Mouse (Mus musculus) lung, embryonic 16.5 days (tissue): ENCODE data around the gene Olfr877. TPM values are rescaled to one million over a fixed set of nuclear protein-coding genes. Genes with fewer than 3 reads are reported as not detected.

Source experiments
- ATAC-seq: fragments of 200-750 bp; cut with Nextera tagmentation; 2 replicates; pipeline ENCODE4 v1.8.0; 2017; ENCODE audit warnings: low read depth, mild to moderate bottlenecking, moderate library complexity
- H3K27ac ChIP-seq: fragments of 300-500 bp; sonication (generic); 2 replicates; pipeline ENCODE4 v1.5.1; 2014; ENCODE audit warnings: mild to moderate bottlenecking, control low read depth, low read length
- H3K27me3 ChIP-seq: fragments of 300-500 bp; sonication (generic); 2 replicates; pipeline ENCODE4 v1.6.1; 2014; ENCODE audit warnings: low read depth, low read length, mixed read lengths; ENCODE audit not compliant: control insufficient read depth, insufficient read depth
- H3K36me3 ChIP-seq: fragments of 300-500 bp; sonication (generic); 2 replicates; pipeline ENCODE4 v1.6.1; 2014; ENCODE audit warnings: low read length; ENCODE audit not compliant: control insufficient read depth, insufficient read depth
- H3K4me1 ChIP-seq: fragments of 300-500 bp; sonication (generic); replicated peaks from 2 replicates; pipeline ENCODE4 v1.6.1; 2014; ENCODE audit warnings: low read length, mixed read lengths; ENCODE audit not compliant: control insufficient read depth, insufficient read depth
- H3K4me2 ChIP-seq: fragments of 300-500 bp; sonication (generic); 2 replicates; pipeline ENCODE4 v1.6.1; 2014; ENCODE audit warnings: low read depth, low read length, control low read depth
- H3K4me3 ChIP-seq: fragments of 300-500 bp; sonication (generic); 2 replicates; pipeline ENCODE4 v1.5.1; 2014; ENCODE audit warnings: mild to moderate bottlenecking, low read length, control low read depth
- H3K9ac ChIP-seq: fragments of 300-500 bp; sonication (generic); 2 replicates; pipeline ENCODE4 v1.6.1; 2014; ENCODE audit warnings: low read length, control low read depth
- H3K9me3 ChIP-seq: fragments of 300-500 bp; sonication (generic); 2 replicates; pipeline ENCODE4 v1.6.1; 2016; ENCODE audit warnings: low read length; ENCODE audit not compliant: control insufficient read depth
- WGBS: fragments of 180-500 bp; shearing (Covaris S2); extraction: QIAGEN DNeasy Blood & Tissue Kit; methylation state at CpG from one replicate; pipeline ENCODE4 v1.1.7; 2014; 5-methylcytosine and 5-hydroxymethylcytosine counted together
- polyA plus RNA-seq: library from polyadenylated mRNA; unstranded; fragments of >200 nt; fragmentation: Nextera tagmentation; extraction: Ambion mirVana; gene quantifications from 2 replicates; pipeline ENCODE4 v1.2.1, GENCODE M21; 2015

The Olfr877 gene
- polyA plus RNA-seq = not detected in 2 replicates

DNA sequence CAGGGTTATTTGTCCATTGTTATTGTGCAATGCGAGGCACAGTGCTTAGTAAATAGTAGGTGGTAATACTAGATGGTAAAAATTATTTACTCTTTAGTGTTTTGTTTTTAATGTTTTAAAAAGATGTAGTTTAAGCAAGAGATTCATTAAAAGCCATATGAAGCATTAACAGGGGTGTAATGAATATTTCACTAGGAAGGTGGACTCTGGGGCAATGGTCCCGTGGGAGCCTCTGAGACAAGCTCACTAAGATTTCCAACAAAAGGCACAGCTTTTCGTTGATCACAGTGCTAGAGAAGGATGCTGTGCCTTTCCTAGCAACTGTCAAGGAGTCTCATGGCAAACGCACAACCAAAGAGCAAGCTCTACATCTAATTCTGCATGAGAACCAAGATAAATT is at the start of gene Olfr877:
Gene Olfr877, plus strand, starts transcription at position 301 of the 400 bp plus-strand sequence.
- H3K4me3 ChIP-seq = no peak within 1 kb of the TSS
- H3K27me3 ChIP-seq = no peaks in the 10 kb centered on the region
- no peak within 1 kb of the TSS for H3K4me2 ChIP-seq
- H3K9me3 ChIP-seq = no peaks in the 10 kb centered on the region; the same call in 1 of the 2 replicates
- H3K36me3 ChIP-seq = no peaks in the 10 kb centered on the region
- no peak within 1 kb of the TSS for H3K27ac ChIP-seq
- WGBS = 69% methylated on average over 4 of the region's 4 CpGs
- no peak for ATAC-seq
- H3K4me1 ChIP-seq = no peaks in the 10 kb centered on the region
- H3K9ac ChIP-seq = no peak within 1 kb of the TSS

DNA sequence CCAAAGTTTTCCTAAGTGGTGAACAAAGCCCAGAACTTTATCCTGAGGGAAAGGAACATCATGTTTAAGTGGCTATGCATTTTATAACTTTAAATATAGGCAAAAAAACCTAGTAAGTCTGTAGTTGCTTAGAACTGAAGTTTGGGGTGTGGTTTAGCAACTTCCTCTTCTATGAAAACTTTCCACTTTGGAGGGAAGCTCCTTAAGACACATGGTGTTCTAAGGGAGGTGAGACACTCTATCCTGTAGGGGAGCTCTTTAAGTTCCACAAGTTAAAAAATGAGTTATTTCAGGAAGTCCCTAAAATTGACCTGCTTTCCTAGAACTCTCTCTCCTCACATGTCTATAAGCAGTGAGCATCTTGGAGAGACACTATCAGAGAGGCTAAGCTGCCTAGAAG is 46.8 kb upstream of the Olfr877 start:
- H3K9ac ChIP-seq = no peak overlapping the region
- H3K4me3 ChIP-seq = no peak overlapping the region
- no peaks in the 10 kb centered on the region for H3K36me3 ChIP-seq
- no peaks in the 10 kb centered on the region for H3K4me1 ChIP-seq
- no peaks in the 10 kb centered on the region for H3K9me3 ChIP-seq
- no peaks in the 10 kb centered on the region for H3K27me3 ChIP-seq
- H3K4me2 ChIP-seq = no peak overlapping the region
- no peak overlapping the region for H3K27ac ChIP-seq
- ATAC-seq = no peak

DNA sequence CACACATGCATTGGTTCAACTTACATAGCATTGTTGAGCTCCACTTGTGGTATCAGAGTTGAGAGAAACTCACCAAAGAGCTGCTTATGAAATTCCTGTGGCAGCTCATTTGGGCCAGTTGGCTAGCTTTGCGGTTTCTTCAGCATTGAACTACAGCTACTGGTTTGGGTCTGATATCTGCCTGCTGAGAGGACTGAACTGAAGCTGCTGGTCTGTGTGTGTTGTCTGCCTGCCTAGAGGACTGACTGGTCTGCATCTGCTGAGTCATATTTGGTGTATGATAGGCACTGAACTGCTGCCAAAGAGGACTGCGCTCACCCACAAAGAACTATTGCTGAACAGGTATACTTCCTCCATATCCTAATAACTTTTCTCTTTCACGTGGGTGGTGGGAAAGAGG is 45.6 kb upstream of the Olfr877 start:
- no peaks in the 10 kb centered on the region for H3K9me3 ChIP-seq
- no peak overlapping the region for H3K27ac ChIP-seq
- no peaks in the 10 kb centered on the region for H3K36me3 ChIP-seq
- no peak for ATAC-seq
- no peak overlapping the region for H3K4me3 ChIP-seq
- H3K4me2 ChIP-seq = no peak overlapping the region
- H3K4me1 ChIP-seq = no peaks in the 10 kb centered on the region
- no peak overlapping the region for H3K9ac ChIP-seq
- WGBS = 83% methylated on average over 3 of the region's 3 CpGs
- H3K27me3 ChIP-seq = no peaks in the 10 kb centered on the region

DNA sequence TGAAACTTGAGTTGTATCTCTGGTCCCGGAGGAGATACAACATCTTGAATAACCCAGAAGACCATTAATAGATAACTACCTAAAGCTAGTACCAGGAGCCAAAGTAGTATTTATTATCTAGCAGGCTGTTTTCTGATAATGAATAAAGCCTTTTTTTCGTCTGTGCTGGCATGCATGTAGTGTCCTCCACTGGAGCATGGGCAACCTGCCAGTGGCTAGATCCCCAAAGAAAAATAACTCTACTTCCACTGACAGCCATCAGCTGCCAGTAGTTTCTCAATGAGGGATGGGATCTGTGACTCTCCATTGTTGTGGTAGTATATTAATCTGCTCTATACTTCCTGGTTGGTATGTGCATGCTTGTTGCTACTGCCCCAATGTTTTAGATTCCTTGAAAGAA is 45.1 kb upstream of the Olfr877 start:
- no peak for ATAC-seq
- Histone ChIP-seq H3K36me3 (no peaks in the 10 kb centered on the region), H3K27ac (no peak overlapping the region), H3K9me3 (no peaks in the 10 kb centered on the region), H3K4me2 (no peak overlapping the region), H3K4me3 (no peak overlapping the region), H3K9ac (no peak overlapping the region), H3K27me3 (no peaks in the 10 kb centered on the region), H3K4me1 (no peaks in the 10 kb centered on the region)
- 52% methylated on average over 2 of the region's 2 CpGs for whole genome bisulfite sequencing

DNA sequence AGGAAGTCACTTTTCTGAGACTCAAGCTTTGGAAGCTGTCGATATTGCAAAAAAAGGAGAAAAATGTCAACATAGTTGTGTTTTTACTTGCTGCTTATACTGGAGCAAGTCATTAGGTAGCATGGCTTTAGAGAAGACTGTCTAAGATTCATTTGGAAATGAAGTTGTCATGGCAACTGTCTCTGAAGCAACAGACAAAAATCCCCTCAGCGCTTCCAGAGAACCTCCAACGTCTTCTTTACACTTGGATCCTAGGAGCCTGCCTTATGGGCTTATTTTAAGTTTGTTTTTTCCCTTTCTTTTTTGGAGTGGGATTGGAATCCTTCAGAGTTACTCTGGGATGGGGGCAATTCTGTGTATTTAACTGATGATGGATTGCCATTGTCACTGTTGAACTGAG is 39.4 kb upstream of the Olfr877 start:
- H3K9ac ChIP-seq = no peak overlapping the region
- no peak for ATAC-seq
- no peak overlapping the region for H3K27ac ChIP-seq
- no peaks in the 10 kb centered on the region for H3K4me1 ChIP-seq
- no peaks in the 10 kb centered on the region for H3K27me3 ChIP-seq
- H3K4me3 ChIP-seq = no peak overlapping the region
- no peaks in the 10 kb centered on the region for H3K36me3 ChIP-seq
- H3K4me2 ChIP-seq = no peak overlapping the region
- 74% methylated on average over 3 of the region's 3 CpGs for WGBS
- no peaks in the 10 kb centered on the region for H3K9me3 ChIP-seq

DNA sequence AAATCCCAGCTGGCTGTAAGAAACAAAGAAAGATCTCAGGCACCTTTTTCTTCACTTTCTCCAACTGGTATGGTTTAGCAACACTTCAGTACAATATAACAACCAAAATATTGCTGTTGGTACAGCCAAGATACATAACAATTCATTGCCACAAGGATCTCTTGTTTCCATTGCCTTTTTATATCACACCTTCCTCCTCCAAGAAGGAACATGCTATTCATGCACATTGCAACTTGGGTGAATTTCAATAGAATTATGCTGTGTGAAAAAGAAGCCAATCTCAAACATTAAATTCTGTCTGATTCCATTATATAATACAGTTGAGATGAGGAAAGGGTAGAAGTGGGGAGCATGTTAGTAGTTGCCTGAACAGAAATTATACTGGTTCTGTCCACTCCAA is 24.2 kb upstream of the Olfr877 start:
- no peaks in the 10 kb centered on the region for H3K27me3 ChIP-seq
- no peaks in the 10 kb centered on the region for H3K4me1 ChIP-seq
- H3K4me2 ChIP-seq = no peak overlapping the region
- no peak for ATAC-seq
- H3K4me3 ChIP-seq = no peak overlapping the region
- H3K27ac ChIP-seq = no peak overlapping the region
- H3K9ac ChIP-seq = no peak overlapping the region
- H3K36me3 ChIP-seq = no peaks in the 10 kb centered on the region
- no peaks in the 10 kb centered on the region for H3K9me3 ChIP-seq

DNA sequence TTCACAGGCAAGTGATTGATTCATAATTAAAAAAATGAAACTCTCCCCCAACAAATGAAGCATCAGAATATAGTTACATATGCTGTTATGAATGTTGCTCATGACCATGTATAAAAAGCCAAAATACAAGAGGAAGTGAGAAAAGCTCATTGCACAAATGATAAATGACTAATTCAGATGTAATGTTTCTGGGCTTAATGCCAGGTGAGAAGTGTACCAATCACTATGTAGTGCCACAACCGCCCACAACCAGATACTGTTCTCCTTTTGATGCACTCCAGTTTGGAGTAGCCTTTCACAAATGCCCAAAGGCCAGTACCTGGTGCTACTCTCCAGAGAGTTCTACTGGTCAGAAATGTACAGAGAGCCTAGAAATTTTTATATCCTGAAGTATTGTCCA is 20.7 kb upstream of the Olfr877 start:
- H3K4me1 ChIP-seq = no peaks in the 10 kb centered on the region
- H3K36me3 ChIP-seq = no peaks in the 10 kb centered on the region
- 41% methylated on average over 1 of the region's 1 CpGs for WGBS
- no peak overlapping the region for H3K4me3 ChIP-seq
- no peaks in the 10 kb centered on the region for H3K9me3 ChIP-seq
- H3K9ac ChIP-seq = no peak overlapping the region
- H3K27me3 ChIP-seq = no peaks in the 10 kb centered on the region
- no peak for ATAC-seq
- no peak overlapping the region for H3K27ac ChIP-seq
- no peak overlapping the region for H3K4me2 ChIP-seq

DNA sequence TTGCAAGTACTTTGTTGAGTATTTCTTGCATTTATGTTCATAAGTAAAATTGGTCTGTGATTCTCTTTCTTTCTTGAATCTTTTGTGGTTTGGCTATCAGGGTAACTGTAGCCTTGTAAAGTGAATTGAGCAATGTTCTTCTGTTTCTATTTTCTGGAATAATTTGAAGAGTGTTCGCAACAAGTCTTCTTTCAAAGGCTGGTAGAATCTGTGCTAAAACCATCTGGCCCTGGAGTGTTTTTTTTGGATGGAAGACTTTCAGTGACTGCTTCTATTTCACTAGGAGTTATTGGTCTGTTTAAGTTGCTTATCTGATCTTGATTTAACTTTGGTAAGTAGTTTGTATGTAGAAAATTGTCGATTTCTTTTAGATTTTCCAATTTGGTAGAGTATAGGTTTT is 4.8 kb upstream of the Olfr877 start:
- H3K27me3 ChIP-seq = no peaks in the 10 kb centered on the region
- no peaks in the 10 kb centered on the region for H3K4me1 ChIP-seq
- 74% methylated on average over 2 of the region's 2 CpGs for WGBS
- no peak for ATAC-seq
- no peak overlapping the region for H3K4me2 ChIP-seq
- H3K4me3 ChIP-seq = no peak overlapping the region
- no peak overlapping the region for H3K9ac ChIP-seq
- no peaks in the 10 kb centered on the region for H3K36me3 ChIP-seq
- H3K27ac ChIP-seq = no peak overlapping the region
- H3K9me3 ChIP-seq = no peaks in the 10 kb centered on the region; the same call in 1 of the 2 replicates

DNA sequence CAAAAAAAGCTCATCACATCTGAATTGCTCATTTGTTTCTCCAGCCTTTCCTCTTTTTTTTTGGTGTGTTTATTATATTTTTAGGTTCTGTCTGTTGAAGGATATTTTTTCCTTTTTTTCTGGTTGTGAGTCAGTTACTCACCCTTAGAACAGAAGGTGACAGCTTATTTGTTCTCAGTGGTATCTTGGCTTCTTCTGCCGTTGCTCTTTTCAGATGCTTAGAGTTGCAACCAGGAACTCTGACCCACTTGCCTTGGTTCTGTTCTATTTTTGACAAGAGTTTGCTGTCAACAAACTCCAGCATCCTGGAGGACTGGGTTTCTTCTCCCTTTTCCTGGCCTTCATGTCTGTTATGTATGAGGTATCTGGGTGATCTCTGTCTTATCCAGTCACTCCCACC is 9.3 kb downstream of the Olfr877 start:
- ATAC-seq = no peak
- Histone ChIP-seq H3K4me1 (no peaks in the 10 kb centered on the region), H3K36me3 (no peaks in the 10 kb centered on the region), H3K4me2 (no peak overlapping the region), H3K4me3 (no peak overlapping the region), H3K27me3 (no peaks in the 10 kb centered on the region), H3K9me3 (no peaks in the 10 kb centered on the region), H3K9ac (no peak overlapping the region), H3K27ac (no peak overlapping the region)
- WGBS = 40% methylated on average over 1 of the region's 1 CpGs

DNA sequence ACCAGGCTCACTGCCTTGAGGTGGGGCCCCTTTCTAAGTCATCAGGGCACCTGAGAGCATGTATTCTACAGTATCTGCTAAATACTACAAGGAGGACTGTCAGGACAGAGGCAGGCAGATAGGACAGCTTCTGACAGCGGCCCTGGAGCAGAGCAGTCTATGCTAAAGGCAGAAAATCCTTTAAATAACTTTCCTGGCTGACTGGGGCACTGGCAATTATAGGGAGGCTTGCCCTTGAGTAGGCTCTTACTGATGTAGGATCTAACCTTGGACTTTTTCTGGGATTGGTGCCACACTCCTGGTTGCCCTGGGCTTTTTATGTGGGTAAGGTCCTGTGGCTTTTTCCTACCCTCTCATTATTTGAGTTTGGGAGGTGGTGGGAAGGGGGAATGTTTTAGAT is 16.2 kb downstream of the Olfr877 start:
- H3K9ac ChIP-seq = no peak overlapping the region
- H3K36me3 ChIP-seq = no peaks in the 10 kb centered on the region
- H3K4me2 ChIP-seq = no peak overlapping the region
- WGBS = 52% methylated on average over 1 of the region's 1 CpGs
- H3K27ac ChIP-seq = no peak overlapping the region
- no peak overlapping the region for H3K4me3 ChIP-seq
- no peaks in the 10 kb centered on the region for H3K4me1 ChIP-seq
- no peaks in the 10 kb centered on the region for H3K9me3 ChIP-seq
- H3K27me3 ChIP-seq = no peaks in the 10 kb centered on the region
- ATAC-seq = no peak
